Mouse (Mus musculus) left cerebral cortex, adult 2 months (tissue): ENCODE measurements around the gene Gpr89. TPM values are rescaled to one million over a fixed set of nuclear protein-coding genes. Genes with fewer than 3 reads are reported as not detected.

ENCODE experiments used
- DNase-seq, 2 experiments: peaks; one replicate each; pipeline ENCODE4 v3.0.0; 2021 to 2022; ENCODE audit warnings: low spot score in 2 of 2, mixed read lengths in 1 of 2; ENCODE audit errors: extremely low spot score in 1 of 2
- H3K27ac ChIP-seq: fragments of 200-600 bp; 2 replicates; pipeline ENCODE4 v1.8.1; 2022
- H3K4me3 ChIP-seq: fragments of 200-600 bp; 2 replicates; pipeline ENCODE4 v1.8.1; 2022
- CTCF ChIP-seq: fragments of 200-600 bp; IDR thresholded peaks from 2 replicates; pipeline ENCODE4 v1.8.1; 2022; ENCODE audit warnings: antibody characterized with exemption, mild to moderate bottlenecking, moderate library complexity
- intact Hi-C: fragments of 180-260 bp; cut with DNase I; formaldehyde crosslinking; loops from one replicate; pipeline ENCODE4 v1.15.1; 2025
- long read RNA-seq, 2 experiments: library from polyadenylated mRNA; stranded (forward); transcript quantifications; one replicate each; pipeline ENCODE4 v2.0.0; 2021; ENCODE audit warnings: borderline mapping rate in 2 of 2
- total RNA-seq, 2 experiments: library from RNA; stranded (reverse); gene quantifications; 2 replicates each; pipeline ENCODE4 v1.2.3; 2021

Gpr89 gene
- total RNA-seq = 10 to 100 TPM; 40.7 to 42.8 TPM
- long read RNA-seq, experiment 1, full-length matches to known transcripts = 20 of 34 reads
- long read RNA-seq, experiment 1, partial matches to known transcripts = 1 of 34 reads
- long read RNA-seq, experiment 1, other reads (novel, unspliced or antisense) = 13 of 34 reads
- long read RNA-seq, experiment 2, full-length matches to known transcripts = 12 of 23 reads
- long read RNA-seq, experiment 2, partial matches to known transcripts = 0 of 23 reads
- long read RNA-seq, experiment 2, other reads (novel, unspliced or antisense) = 11 of 23 reads

GRCm38 (mm10) chr3:96904851-96905541, at the start of gene Gpr89:
TSS of gene Gpr89 (minus strand) at chr3:96905346.
- intact Hi-C loops = no loop called here
- DNase-seq = peak; percentile 93 to 98
- Histone ChIP-seq H3K27ac (peak within 1 kb of the TSS; percentile 83), H3K4me3 (peak within 1 kb of the TSS; percentile 74)
- TF ChIP-seq CTCF = no peak

DNA sequence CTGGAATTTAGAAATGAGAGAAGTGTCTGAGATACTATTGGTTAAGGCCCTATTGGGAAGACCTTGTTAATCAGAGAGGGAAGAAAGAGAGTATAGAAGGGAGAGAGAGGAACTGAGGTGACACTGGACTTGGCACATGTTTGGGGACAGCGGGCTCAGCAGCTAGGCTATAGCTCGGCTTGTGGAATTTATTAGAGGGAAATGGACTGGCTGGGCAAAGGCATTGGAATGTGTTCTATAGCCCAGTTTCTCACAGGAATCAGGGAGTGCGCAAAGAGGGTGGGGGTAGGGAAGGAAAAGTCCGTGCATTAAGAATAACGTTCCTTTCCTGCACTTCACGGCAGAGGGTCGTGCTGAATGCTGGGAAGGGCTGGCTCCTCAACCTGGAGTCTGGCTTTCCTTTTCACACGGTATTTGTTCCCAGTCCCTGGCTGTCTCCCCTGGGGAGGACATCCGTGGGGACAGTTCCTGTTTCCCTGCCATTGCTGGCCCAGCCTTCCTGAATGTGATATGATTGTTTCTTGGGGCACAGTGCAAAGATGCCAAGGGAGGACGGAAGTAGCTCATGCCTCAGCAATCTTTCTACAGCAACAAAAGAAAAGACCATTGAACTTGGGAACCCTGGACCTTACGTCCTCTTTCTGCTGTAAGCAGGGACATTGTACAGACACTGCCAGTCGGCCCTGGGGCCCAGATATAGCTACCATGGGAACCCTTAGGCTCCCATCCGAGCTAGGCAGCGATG, 48.5 kb upstream of the Gpr89 start:
- H3K27ac ChIP-seq = no peak overlapping the region
- no peak for DNase-seq
- intact Hi-C loops = no loop called here
- no peak overlapping the region for H3K4me3 ChIP-seq
- TF ChIP-seq CTCF = no peak

- TF ChIP-seq CTCF = no peak
- DNase-seq = no peak
- intact Hi-C loops = loop anchor here (10.0 kb wide), 1 partner anchor 1462 kb away; no protein-coding TSS in a partner anchor
- Histone ChIP-seq H3K27ac (no peak overlapping the region), H3K4me3 (no peak overlapping the region)
Measured at GRCm38 (mm10) chr3:96942706-96943105, 37.6 kb upstream of the Gpr89 start.

DNA sequence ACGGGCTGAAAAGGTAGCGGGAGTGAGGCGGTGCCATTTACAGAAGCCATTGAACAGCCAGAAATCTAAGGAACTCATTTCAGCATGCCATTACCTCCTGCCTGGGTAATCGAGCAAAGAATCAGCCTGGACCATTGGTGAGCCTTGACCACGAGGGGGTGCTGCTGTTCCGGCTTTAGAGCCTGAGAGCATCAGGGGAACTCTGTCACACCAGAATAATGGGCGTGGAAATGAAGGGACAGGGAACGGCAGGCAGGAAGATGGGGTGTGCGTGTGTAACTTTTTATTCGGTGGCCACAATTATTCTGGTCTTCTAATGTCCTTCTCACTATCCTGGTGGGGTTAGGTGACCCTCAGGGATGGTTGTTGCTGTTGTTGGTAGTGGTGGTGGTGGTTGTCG, 33.6 kb upstream of the Gpr89 start:
- TF ChIP-seq CTCF = peak; percentile 85
- H3K4me3 ChIP-seq = peak overlapping the region; percentile 17; the same call in 1 of the 2 replicates
- intact Hi-C loops = loop anchor here (1.0 to 2.0 kb wide), 3 partner anchors 138 to 400 kb away; no protein-coding TSS in a partner anchor

DNA sequence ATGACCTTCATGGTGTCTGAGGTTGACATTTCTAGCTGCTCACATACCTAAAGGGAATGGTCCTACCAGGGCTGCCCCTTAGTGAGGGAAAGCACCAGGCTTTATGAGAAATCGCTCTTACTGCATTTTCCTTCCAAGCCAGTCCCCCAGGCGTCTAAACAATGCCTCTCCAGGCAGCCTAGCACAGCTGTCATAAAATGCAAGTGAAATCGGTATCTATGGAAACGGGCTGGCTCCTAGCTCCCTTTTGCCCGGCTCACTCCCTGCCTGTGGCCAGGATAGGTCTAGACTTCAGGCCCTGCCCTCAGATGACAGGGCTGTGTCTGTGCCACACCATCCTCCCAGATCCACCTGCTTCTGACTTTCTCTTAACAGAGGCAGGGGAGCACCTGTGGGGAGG, 32.5 kb upstream of the Gpr89 start:
- intact Hi-C loops = loop anchor here (1.0 to 2.0 kb wide), 4 partner anchors 139 to 455 kb away; no protein-coding TSS in a partner anchor
- H3K27ac ChIP-seq = no peak overlapping the region
- DNase-seq = no peak
- TF ChIP-seq CTCF = no peak
- H3K4me3 ChIP-seq = no peak overlapping the region

More for the DNA sequence above, 33.6 kb upstream of the Gpr89 start:
- peak; percentile 88 to 91 for DNase-seq
- H3K27ac ChIP-seq = no peak overlapping the region

GRCm38 (mm10) chr3:96936241-96936640, 31.1 kb upstream of the Gpr89 start:
- DNase-seq = no peak
- intact Hi-C loops = loop anchor here (1.0 to 2.0 kb wide), 2 partner anchors 457 to 649 kb away; no protein-coding TSS in a partner anchor
- TF ChIP-seq CTCF = peak; percentile 81

GRCm38 (mm10) chr3:96931261-96931681, 26.1 kb upstream of the Gpr89 start:
- Histone ChIP-seq H3K27ac (no peak overlapping the region), H3K4me3 (no peak overlapping the region)
- TF ChIP-seq CTCF = no peak
- intact Hi-C loops = no loop called here
- no peak for DNase-seq

More at GRCm38 (mm10) chr3:96936241-96936640, 31.1 kb upstream of the Gpr89 start:
- Histone ChIP-seq H3K27ac (no peak overlapping the region), H3K4me3 (no peak overlapping the region)

DNA sequence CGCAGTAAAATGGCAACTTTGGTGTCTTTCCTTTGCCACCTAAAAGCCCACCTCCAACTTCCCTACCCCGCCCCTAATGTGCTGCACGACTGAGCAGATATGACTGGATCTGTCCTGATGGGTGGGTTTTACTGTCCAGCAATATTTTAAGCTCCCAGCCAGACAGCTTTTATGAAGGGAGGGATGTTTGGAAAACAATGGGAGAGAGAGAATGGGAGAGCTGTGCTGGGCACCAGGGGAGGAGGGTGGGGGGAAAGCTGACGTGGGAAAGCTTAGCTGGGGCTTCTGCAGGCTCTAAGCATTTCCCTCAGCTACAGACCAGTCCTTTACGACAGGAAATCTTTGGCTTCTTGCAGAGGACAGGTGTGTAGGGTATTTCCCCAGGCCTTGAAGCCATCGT, 20.8 kb upstream of the Gpr89 start, which contains the start of gene Gja8:
Gene Gja8, minus strand, starts transcription at position 101 of the 400 bp plus-strand sequence.
- Histone ChIP-seq H3K4me3 (no peak within 1 kb of the TSS), H3K27ac (no peak within 1 kb of the TSS)
- DNase-seq = no peak
- intact Hi-C loops = no loop called here
- TF ChIP-seq CTCF = no peak

- intact Hi-C loops = no loop called here
- H3K27ac ChIP-seq = no peak overlapping the region
- no peak overlapping the region for H3K4me3 ChIP-seq
- DNase-seq = no peak
- TF ChIP-seq CTCF = no peak
Measured at GRCm38 (mm10) chr3:96924631-96925030, 19.5 kb upstream of the Gpr89 start.

DNA sequence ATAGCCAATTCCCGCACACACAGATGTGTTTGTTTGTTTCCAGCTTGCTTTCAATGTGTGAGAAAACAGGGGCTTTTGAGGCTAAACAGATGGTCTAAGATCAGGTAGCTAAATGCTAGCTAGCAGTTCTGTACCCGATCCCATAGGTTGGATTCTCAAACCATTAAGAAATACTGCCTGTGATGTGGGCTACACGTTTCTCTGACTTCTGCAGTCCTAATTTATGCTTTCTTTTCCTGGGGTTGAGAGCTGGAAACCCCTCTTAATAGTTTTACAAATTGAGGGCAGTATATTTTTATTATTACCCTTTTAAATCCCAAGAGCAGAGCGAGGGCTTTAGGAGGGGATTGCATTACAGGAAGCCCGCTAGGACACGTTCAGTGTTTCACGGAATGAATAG, 15.8 kb upstream of the Gpr89 start:
- no peak for TF ChIP-seq CTCF
- intact Hi-C loops = no loop called here

GRCm38 (mm10) chr3:96905592-96905991, 446 bp upstream of the Gpr89 start:
- TF ChIP-seq CTCF = no peak
- intact Hi-C loops = no loop called here
- peak overlapping the region; percentile 74 for H3K4me3 ChIP-seq
- no peak for DNase-seq
- peak overlapping the region; percentile 83 for H3K27ac ChIP-seq

More for the DNA sequence above, 15.8 kb upstream of the Gpr89 start:
- no peak overlapping the region for H3K4me3 ChIP-seq
- DNase-seq = no peak
- H3K27ac ChIP-seq = no peak overlapping the region
